Mouse (Mus musculus): ENCODE data around the gene Prr19.
A peak's percentile ranks its signal among the peaks of the same experiment; 100 is the strongest.

Gene Prr19

DNA sequence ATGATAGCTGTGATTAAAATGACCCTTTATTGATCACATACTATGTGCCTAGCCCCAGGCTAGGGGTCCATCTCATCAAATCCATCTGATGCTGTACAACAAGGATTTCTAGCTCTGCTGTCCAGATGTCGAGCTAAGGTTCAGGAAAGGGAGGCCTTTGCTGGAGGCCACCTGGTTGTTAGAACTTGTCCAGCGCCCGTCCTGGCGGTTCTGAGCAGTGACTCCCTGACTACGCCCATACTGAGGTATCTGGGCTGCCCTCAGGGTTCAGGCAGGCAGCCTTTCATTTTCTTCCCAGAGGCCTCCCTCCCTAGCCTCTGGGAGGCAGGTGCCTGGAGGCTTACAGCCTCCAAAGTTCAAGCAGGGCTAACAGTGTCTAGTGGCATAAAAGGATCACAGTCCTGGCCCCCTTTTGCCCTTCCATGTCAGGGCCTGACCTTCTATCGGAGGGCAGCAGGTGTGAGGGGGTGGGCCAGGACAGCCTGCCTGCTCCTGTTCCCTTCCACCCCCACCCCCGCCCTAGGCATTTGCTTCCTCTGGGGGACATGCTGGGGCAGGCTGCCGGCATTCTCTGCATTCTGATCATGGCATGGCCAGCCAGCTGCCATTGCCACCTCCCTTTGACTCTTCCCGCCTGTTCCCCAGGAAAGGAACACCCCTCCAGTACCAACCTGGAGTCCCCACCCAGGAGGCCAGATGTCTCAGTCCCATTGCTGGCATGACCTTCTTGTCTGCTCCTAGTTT is 25.5 kb upstream of the Prr19 start:
- no peak for DNase-seq (ENCODE audit: low read depth, low spot score)

DNA sequence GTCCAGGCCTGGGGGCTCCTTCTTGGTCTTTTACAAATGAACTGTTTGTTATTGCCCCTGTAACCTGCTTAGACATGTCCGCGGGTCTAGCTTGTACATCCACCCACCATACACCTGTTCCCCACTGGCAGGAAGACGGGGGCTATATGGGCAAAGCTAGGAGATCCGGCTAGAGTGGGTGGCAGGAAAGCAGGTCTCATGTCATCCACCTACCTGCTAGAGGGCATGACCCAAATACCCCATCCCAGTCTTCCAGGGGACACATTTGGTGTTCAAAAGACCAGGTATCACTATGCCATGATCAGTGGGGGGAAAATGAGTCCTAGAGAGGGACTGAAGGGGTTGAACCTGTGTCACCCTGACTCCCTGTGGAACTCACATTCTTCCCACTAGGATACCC is 23.8 kb upstream of the Prr19 start:
- DNase-seq (ENCODE audit: low read depth, low spot score): no peak

DNA sequence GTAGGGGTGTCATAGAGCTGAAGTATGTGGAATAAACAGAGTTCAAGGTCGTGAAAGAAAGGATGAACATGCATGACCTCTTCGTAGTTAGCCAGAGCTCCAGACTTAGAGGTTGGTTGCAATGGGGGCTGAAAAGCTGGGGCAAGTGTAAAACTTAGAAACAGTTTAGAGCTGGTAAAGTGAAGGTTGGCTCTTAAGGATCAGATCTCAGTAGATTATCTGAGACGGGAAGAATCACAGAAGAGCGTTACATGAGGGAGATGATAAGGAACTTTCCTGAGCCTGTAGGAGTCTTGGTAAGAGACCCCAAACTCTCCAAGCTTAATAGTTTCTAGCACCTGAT is 23.2 kb upstream of the Prr19 start:
- no peak for DNase-seq (ENCODE audit: low read depth, low spot score)

DNA sequence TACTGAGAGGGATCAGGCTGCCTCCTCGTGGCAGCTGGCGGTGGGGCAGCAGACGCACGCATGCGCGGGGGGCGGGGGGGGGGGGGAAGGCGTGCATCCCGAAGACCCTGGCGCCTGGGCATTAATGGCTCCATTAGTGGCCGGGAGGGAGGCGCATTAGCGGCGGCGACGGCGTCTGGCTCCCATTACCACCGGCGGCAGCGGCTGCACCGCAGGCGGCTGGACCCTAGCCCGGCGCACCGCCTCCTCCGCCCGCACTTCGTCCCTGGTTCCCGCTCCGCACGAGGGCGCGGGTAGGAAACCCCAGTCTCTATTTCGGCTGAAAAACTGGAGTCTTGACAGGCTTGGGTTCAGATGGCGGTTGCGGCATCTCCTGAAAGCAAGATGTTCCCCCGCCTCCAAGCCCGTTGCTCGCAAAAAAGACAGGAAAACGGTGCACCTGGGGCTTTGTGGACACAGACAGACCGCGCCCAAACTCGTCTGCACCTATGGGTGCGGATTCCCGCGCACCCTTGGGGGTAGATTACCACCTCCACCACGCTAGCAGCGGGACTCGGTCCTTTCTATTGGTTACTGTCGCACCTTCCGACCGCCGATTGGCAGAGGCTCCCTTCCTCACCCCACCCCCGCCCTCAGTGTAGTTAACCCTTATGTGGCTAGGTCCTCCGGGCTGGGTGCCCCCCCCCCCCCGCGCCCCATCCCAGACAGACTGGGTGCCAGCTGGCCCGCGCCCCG is 22.7 kb upstream of the Prr19 start:
- DNase-seq (ENCODE audit: low read depth, low spot score): peak; percentile 68

DNA sequence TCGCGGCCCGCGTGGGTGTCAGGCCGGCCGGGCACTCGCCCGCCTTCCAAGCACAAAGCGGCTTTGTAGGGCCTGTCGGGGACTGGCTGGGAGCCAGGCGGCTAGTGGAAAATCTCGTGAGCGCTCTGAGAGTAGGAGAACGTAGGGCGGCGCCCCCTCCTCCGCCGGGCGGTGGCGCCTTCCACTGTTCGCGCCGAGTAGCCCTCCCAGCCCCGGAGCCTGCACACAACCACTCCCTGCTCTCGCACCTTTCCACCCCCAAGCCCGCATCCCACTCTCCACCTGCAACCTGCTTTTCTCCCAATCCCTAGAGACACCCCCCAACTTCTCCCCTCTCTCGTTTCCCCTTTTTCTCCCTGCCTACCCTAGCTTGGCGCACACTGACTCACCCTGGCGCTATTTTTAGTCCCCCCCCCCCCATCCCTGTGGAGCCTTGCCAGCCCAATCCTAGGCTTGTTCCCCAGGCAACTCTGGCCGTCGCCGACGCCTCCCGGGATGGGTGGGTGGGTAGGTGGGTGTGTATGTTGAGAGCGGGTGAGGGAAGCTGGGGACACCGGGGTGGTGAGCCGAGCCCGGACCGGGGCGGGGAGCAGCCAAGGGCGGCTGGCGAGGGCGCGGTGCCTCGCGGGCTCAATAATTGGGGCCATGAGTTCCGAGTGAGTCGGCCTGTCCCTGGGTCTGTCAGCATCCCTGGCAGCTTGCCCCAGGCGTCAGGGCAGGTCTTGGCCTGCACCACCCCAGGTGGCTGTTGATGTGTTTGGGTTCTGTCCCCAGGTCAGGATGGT is 21.9 kb upstream of the Prr19 start:
- peak; percentile 93 for DNase-seq (ENCODE audit: low read depth, low spot score)

DNA sequence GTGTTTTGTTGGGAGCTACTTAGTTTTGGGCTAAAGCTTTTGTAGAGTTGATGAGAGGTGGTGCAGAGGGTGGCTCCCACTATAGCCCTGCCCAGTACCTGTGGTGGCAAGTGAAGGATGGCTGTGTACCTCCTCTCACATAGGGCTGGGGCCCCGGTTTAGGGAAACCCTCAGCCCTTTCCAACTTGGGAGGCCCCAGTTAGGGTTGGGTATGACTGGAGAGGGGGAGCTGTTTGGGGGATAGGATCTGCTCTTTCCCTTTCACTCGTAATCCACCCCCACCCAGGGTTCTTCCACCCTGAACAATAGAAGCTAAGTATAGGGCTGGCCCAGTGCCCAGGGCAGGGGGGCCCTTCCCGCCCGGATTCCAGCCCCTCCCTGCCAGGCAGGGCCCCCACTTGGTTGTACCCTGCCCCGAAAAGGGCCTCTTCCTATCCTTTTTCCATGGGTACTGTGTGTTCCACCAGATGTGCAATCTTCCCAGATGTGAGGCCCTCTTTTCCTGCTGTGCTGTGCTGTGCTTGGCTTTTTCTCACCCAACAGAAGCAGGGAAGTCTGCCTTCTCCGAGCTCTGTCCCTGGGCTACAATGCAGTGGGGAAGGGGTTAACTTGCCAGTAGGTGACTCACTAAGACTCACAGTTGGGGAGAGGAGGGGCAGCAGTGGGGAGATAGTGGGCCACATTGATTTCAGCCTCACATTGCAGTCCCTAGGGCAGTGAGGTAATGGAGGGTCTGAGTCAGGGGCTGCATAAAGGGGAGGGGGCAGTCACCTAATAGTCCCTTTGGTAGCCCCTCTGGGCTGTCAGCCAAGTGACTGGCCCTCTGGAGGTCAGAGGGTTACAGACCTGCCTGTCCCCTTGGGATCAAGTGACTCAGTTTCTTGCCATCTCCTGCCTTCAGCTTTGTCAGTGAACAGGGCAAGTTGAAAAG is 21.1 kb upstream of the Prr19 start:
- DNase-seq (ENCODE audit: low read depth, low spot score): no peak

DNA sequence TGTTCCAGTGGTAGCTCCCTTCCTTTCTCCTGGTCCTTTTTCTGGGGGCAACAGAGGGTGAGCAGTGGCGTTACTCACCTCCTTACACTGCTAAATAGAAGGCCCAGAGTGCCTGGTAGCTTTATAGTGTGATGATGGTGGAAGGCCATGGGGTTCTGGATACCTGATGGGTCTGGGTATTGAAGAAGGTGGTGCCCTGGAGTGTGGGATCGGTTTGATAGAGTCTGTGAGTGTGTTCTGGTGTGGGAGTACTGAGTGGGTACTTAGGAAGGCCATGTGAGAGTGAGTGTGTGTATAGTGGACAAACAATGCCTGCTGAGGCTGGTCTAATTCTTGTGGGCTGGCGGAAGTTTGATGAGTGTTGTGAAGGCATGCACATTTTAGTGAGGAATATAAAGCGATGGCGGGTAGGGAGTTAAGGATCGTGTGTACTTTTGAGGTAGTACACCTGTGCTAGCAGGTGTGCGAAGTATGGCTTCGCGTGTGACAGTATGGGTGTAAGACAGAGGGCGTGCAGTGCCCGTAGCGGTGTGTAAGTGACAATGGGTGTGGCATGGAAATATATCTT is 20.0 kb upstream of the Prr19 start:
- no peak for DNase-seq (ENCODE audit: low read depth, low spot score)

DNA sequence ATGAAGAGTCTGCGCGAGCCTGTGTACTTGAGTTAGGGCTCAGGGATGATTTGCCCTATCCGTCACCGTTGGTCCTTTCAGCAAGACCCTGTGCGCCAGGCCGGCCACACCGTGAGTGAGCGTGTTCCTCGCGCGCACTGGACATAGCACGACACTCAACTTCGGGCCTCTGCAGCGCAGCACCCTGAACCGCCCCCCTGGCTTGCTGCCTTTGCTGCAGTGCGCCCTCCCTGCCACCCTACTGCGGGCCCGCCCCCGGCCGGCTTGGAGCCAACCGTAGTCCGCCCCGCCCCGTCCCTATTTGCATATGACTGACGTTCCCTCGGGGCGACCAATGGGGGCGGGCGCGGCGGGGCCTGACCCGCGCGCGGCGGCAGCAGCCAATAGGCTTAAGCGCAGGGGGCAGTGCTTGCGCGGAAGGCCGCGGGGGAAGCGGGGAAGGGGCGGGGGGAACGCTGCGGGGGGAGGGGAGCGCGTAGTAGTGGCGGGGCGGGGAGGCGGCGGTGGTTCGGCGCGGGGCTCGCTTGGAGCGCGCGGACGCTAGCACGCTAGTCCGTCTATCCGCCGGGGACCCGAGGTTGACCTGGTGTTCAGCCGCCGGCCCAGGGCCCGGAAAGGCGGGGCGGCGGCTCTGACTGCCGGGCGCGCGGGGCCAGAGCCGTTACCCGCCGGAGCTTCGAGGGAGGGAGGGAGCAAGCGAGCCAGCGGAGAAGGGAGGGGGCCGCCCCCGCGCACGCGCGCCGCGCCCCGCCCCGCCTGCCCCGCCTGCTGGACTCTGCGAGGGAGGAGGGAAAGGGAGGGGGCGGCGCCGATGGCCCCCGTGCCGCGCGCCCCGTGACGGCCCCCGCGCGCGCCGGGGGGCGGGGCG is 19.2 kb upstream of the Prr19 start:
- DNase-seq (ENCODE audit: low read depth, low spot score): peak; percentile 96

DNA sequence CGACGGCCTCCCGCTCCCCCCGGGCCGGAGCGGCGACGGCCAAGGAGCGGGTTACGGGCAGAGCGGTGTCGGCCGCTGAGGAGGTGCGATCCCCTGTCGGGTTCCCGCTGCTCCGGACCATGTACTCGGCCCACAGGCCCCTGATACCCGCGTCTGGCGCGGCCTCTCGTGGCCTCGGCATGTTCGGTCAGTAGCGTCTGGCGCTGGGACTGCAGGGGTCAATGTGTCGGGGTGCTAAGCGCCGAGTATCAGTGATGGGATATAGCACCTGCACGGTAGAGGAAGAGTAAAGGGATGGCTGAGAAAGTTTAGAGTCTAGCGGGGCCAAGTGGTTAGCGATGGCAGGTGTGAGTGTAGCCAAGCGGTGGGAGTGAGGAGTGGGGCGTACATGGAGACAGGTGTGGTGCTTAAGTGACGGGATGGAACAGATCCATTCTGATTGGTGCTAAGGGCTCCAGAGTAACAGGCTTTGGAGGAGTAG is 18.4 kb upstream of the Prr19 start:
- no peak for DNase-seq (ENCODE audit: low read depth, low spot score)

DNA sequence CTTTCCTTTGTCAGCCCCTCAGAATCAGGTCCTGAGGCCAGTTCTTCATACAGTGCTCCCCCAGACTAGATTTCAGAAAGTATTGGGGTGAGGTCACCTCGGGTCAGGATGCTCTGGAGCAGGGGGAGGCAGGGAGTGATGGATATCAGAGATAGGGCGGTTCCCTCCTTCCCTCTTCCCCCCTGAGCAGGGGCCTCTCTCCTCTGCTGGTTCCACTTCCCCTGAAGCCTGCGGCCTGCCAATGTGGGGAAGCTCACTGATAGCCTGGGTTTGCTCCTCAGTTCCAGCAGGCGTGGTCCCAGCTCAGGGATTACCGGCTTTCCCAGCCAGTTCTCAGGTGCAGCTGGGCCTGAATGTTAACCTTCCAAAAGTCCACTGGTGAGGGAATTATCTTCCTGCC is 17.6 kb upstream of the Prr19 start:
- no peak for DNase-seq (ENCODE audit: low read depth, low spot score)

DNA sequence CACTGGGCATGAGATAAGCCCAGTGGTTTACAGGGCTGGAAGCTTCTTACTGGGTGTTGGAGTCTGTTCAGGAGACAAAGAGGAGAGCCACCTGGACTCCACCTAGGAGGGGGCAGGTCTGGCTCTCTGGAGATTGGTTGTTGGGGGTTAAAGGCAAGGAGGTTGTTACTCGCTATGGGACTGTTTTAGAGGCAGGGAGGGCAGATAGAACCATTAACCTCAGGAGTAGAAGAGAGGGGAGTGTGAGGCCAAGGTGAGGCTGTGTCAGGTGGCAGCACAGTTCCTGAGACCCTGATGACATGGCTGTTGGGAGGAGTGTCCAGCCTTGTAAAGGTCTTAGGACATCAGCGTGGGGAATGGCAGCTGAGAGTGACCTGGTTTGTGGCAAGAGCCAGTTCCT is 17.0 kb upstream of the Prr19 start:
- no peak for DNase-seq (ENCODE audit: low read depth, low spot score)

DNA sequence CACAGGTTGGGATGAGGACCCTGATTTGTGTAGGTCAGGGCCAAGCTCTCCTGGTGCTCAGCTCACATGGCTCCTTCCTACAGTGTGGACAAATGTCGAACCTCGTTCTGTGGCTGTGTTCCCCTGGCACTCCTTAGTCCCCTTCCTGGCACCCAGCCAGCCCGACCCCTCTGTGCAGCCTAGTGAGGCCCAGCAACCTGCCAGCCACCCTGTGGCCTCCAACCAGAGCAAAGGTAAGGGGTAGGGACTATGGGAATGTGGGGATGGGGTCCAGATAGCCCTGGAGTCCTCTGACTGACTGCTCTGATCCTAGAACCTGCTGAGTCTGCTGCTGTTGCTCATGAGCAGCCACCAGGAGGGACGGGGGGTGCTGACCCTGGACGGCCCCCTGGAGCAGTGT is 16.4 kb upstream of the Prr19 start:
- no peak for DNase-seq (ENCODE audit: low read depth, low spot score)

DNA sequence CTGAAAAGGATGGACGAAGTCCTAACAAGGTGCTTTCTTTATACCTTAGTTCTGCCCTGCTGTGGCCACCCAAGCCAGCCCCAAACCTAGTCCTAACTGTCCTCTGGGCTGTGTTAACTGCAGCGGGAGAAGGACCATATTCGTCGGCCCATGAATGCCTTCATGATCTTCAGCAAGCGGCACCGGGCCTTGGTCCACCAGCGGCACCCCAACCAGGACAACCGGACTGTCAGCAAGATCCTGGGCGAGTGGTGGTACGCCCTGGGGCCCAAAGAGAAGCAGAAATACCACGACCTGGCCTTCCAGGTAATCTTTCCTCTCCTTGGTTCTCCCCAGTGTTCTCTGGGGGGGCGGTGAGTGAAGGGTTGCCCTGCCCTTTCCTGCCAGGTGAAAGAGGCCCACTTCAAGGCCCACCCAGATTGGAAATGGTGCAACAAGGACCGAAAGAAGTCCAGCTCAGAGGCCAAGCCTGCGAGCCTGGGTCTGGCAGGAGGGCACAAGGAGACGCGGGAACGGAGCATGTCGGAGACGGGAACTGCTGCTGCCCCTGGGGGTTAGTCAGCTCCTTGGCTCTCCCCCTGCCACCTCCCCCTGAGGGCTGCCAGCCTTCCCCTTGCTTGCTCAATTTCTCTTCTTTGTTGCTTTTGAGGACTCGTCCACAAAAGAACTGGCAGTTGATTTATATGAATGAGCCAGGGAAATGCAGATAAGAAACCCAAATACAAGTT is 15.5 kb upstream of the Prr19 start:
- no peak for DNase-seq (ENCODE audit: low read depth, low spot score)

DNA sequence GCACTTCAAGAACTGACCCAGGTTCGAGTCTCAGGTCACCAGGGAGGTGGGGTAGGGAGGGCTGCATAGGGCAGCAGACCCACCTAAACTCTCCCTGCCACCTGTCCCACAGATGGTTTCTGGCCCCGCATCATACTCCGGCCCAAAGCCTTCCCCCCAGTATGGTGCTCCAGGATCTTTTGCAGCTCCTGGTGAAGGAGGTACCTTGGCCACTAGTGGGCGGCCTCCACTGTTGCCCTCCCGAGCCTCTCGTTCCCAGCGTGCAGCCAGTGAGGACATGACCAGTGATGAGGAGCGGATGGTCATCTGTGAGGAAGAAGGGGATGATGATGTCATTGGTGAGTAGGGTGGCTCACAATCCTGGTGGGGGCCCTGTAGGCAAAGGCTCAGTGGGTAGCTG is 14.2 kb upstream of the Prr19 start:
- no peak for DNase-seq (ENCODE audit: low read depth, low spot score)

DNA sequence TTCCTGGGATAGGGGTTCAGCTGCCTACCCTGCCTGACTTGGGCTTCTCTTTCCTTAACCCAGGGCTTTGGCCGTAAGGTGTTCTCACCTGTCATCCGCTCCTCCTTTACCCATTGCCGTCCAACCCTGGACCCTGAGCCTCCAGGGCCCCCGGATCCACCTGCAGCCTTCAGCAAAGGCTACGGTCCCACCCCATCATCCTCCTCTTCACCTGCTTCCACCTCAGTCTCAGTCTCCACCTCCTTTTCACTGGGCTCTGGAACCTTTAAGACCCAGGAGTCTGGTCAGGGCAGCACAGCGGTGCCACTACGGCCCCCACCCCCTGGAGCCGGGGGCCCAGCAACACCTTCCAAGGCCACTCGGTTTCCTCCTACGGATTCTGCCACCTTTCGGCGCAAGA is 13.2 kb upstream of the Prr19 start:
- DNase-seq (ENCODE audit: low read depth, low spot score): no peak

DNA sequence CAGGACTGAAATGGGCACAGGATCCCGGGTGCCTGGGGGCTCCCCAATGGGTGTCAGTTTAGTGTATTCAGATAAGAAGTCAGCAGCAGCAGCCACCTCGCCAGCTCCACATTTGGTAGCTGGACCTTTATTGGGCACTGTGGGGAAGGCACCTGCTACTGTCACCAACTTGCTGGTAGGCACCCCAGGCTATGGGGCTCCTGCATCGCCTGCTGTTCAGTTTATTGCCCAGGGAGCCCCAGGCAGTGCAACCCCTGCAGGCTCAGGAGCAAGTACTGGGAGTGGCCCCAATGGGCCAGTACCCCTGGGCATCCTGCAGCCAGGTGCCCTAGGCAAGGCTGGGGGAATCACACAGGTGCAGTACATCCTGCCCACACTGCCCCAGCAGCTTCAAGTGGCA is 12.5 kb upstream of the Prr19 start:
- no peak for DNase-seq (ENCODE audit: low read depth, low spot score)

DNA sequence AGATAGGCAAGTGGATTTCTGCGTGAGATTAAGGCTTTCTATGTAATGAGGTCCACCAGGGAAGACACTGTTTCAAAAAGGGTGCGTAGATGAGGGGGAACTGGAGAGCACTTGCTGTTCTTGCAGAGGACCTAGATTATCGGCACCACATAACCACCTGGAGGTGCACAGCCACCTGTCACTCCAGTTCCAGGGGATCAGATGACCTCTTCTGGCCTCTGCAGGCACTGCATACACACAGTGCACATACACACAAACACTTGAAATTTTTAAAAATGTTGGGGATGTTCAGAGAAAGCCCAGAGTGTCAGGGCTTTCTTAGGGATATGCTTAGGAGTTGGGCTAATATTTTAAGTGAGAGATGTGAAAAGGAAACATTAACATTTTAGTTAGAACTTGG is 11.3 kb upstream of the Prr19 start:
- no peak for DNase-seq (ENCODE audit: low read depth, low spot score)

DNA sequence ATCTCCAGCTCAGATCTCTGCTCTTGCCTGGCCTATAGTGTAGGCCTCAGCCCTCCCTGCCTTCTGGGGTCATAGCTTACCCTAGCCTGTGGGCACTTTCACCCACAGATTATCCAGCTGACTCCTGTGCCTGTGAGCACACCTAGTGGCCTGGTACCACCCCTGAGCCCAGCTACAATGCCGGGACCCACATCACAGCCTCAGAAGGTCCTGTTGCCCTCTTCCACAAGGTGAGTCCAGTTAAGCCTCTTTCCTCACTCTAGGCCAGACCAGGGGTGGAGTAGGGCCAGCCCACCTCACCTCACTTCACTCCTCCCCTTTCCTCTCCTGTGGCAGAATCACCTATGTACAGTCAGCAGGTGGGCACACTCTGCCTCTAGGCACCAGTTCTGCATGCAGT is 10.7 kb upstream of the Prr19 start:
- DNase-seq (ENCODE audit: low read depth, low spot score): no peak

DNA sequence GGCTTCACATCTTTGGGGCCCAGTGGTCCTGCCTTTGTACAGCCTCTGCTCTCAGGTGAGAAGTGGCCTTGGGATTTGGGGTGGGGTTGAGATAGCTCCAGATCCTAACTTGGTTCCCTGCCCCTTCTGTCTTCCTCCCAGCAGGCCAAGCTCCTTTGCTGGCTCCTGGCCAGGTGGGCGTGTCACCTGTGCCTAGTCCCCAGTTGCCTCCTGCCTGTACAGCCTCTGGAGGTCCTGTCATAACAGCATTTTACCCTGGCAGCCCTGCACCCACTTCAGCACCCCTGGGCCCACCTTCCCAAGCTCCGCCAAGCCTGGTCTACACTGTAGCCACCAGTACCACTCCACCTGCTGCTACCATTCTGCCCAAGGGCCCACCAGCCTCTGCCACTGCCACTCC is 10.3 kb upstream of the Prr19 start:
- DNase-seq (ENCODE audit: low read depth, low spot score): no peak

DNA sequence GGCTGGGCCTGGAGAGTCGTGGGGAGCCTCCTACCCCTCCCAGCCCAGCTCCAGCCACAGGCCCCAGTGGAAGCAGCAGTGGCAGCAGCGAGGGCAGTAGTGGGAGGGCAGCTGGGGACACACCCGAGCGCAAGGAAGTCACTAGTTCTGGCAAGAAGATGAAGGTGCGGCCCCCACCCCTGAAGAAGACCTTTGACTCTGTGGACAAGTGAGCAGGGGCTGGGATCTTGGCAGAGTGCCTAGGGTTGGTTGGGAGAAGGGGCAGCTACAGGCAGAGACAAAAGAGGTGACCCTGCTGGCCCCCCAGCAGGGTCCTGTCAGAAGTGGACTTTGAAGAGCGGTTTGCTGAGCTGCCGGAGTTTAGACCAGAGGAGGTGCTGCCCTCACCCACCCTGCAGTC is 9.1 kb upstream of the Prr19 start:
- DNase-seq (ENCODE audit: low read depth, low spot score): no peak

Measured in retina, postnatal 7 days (tissue).